Mouse (Mus musculus) CH12.LX (cell line): Measurements from ENCODE around the gene Rbfox1.

Source experiments
- CTCF ChIP-seq, 2 experiments: IDR thresholded peaks in 1 of 2; conservative IDR thresholded peaks in 1 of 2; 2 replicates each; pipeline ENCODE4 v1.5.1; 2011 to 2012; ENCODE audit warnings: low read depth in 2 of 2, low read length in 2 of 2, improper control_type of control experiment in 1 of 2, inconsistent platforms in 1 of 2, mild to moderate bottlenecking in 1 of 2, moderate library complexity in 1 of 2
- E2F4 ChIP-seq: IDR thresholded peaks from 2 replicates; pipeline ENCODE4 v1.6.1; 2011; ENCODE audit warnings: low read depth, low read length, improper control_type of control experiment; ENCODE audit not compliant: insufficient replicate concordance
- JUND ChIP-seq: conservative IDR thresholded peaks from 2 replicates; pipeline ENCODE4 v1.6.1; 2011; ENCODE audit warnings: low read depth, low read length, improper control_type of control experiment
- NRF1 ChIP-seq: IDR thresholded peaks from 2 replicates; pipeline ENCODE4 v1.6.1; 2014; ENCODE audit warnings: low read depth, mild to moderate bottlenecking, inconsistent platforms, low read length, improper control_type of control experiment, moderate library complexity
- POLR2A ChIP-seq: IDR thresholded peaks from 2 replicates; pipeline ENCODE4 v1.6.1; 2011; ENCODE audit warnings: low read depth, mild to moderate bottlenecking, improper control_type of control experiment, low read length
- USF1 ChIP-seq: IDR thresholded peaks from 2 replicates; pipeline ENCODE4 v1.6.1; 2014; ENCODE audit warnings: low read depth, mild to moderate bottlenecking, inconsistent platforms, low read length, improper control_type of control experiment
- USF2 ChIP-seq: conservative IDR thresholded peaks from 2 replicates; pipeline ENCODE4 v1.6.1; 2011; ENCODE audit warnings: low read depth, low read length, improper control_type of control experiment

DNA sequence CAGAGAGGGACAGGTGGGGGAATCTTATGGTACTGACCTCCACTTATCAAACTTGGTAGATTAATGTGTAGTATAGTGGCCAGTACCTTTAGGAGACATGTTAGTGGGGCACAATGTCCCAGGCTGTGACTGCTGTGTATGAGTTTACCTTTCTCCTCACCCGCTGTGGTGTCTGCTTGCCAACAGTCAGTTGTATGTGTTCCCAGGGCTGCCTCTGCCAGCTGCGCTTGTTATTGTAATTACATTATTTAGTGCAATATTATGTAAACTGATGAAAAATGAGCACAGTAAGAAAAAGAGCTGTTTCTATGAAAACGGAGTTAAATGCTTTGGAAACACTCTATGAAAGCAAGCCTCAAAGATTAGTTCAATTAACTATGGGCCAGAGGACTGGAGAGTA is 928.7 kb downstream of the Rbfox1 start:
- TF ChIP-seq CTCF (conservative IDR thresholded peaks at IDR 0.05 in 1 of 2, IDR thresholded peaks at IDR 0.05 in 1 of 2; ENCODE audit: low read depth in 2 of 2, low read length in 2 of 2) (no peak), POLR2A (no peak), USF1 (no peak), JUND (no peak), USF2 (no peak), E2F4 (no peak), NRF1 (no peak)
